Mouse (Mus musculus) forebrain, embryonic 13.5 days (tissue): Measurements from ENCODE around the gene Ilvbl. TPM values are rescaled to one million over a fixed set of nuclear protein-coding genes. Genes with fewer than 3 reads are reported as not detected.

Source experiments
- microRNA-seq: library from miRNA; unstranded; fragments of <30 nt; microRNA quantifications from one replicate; pipeline ENCODE4, GENCODE M21; 2016
- polyA plus RNA-seq: library from polyadenylated mRNA; unstranded; fragments of >200 nt; fragmentation: Nextera tagmentation; extraction: Ambion mirVana; gene quantifications from 2 replicates; pipeline ENCODE4 v1.2.1, GENCODE M21; 2015

Gene Ilvbl
- polyA plus RNA-seq, 1 experiment from 2014 or later: 31.5 TPM

Small RNA genes within 50 kb of the gene (microRNA-seq; reads per million reads assigned to microRNA genes)
- gene Gm27541: not detected

Other genes with a start within 250 kb of the Ilvbl start
- gene Agpat3, start 221.9 kb upstream of the Ilvbl start, polyA plus RNA-seq: 45.9 and 50.0 TPM in 2 replicates
- 354 and 366 TPM in 2 replicates for gene Rrp1, start 161.3 kb upstream of the Ilvbl start, polyA plus RNA-seq
- 91.7 and 116 TPM in 2 replicates for gene Cstb, start 148.7 kb upstream of the Ilvbl start, polyA plus RNA-seq
- gene Pdxk, start 109.4 kb upstream of the Ilvbl start, polyA plus RNA-seq: 7.3 and 10.1 TPM in 2 replicates
- gene Olfr1358, start 56.9 kb upstream of the Ilvbl start, polyA plus RNA-seq: not detected in 2 replicates
- gene Syde1, start 17.6 kb downstream of the Ilvbl start, polyA plus RNA-seq: 4.6 and 5.2 TPM in 2 replicates
- not detected in 2 replicates for gene Olfr1357, start 43.7 kb downstream of the Ilvbl start, polyA plus RNA-seq
- not detected in 2 replicates for gene Casp14, start 143.9 kb downstream of the Ilvbl start, polyA plus RNA-seq
- 0.13 and 0.21 TPM in 2 replicates for gene Ccdc105, start 178.7 kb downstream of the Ilvbl start, polyA plus RNA-seq
- gene Slc1a6, start 206.2 kb downstream of the Ilvbl start, polyA plus RNA-seq: 1.2 and 2.2 TPM in 2 replicates